Mouse (Mus musculus): ENCODE results near the gene Myo6. TPM values are rescaled to one million over a fixed set of nuclear protein-coding genes. Genes with fewer than 3 reads are reported as not detected.

The Myo6 gene
- polyA plus RNA-seq, 1 experiment = 19.7 TPM

DNA sequence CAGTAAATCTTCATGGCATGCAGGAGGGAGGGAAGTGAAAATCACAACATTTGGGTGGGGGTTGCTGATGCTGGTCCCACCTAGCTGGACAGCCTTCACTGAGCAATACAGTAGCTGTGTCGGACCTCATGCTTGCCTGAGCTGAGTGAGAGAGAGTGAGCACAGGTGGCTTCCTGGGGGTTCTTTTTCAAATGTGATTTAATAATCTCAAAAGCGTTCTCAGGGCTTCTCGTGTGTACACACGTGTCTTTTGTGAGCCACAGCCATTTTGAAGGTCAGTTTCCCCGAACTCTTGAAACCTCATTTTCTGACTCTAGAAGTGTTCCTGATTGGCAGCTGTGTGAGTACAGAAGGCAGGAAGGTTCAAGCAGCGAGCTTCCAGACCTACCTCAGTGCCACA lies 177.7 kb downstream of the Myo6 start:
- no peak for TF ChIP-seq GATA1 (IDR thresholded peaks at IDR 0.05; ENCODE audit: low read length)

DNA sequence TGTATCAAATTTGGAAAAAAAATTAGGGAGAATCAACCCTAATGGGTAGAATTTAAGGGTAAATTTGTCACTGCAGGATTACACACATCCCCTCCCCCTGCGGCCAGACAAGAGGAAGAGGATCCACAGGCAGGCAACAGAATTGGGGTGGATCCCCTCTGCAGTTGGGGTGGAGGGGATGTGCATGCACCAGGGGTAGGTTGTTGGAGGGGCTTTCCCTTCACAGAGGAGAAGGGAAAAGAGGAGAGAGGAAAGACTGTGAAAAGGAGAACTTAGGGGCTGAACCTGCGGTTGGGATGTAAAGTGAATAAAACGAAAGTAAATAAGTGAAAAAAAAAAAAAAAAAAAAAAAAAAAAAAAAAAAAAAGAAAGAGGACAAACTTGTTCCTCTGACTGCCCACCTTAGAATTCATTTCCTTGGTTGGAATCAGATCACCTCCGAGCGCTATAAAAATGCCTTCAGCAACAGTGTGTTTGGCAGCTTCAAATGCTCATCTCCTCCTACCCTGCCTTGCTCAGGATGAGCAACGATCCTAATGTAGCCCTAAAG lies 179.7 kb downstream of the Myo6 start:
- no peak for TF ChIP-seq GATA1 (IDR thresholded peaks at IDR 0.05; ENCODE audit: low read length)

DNA sequence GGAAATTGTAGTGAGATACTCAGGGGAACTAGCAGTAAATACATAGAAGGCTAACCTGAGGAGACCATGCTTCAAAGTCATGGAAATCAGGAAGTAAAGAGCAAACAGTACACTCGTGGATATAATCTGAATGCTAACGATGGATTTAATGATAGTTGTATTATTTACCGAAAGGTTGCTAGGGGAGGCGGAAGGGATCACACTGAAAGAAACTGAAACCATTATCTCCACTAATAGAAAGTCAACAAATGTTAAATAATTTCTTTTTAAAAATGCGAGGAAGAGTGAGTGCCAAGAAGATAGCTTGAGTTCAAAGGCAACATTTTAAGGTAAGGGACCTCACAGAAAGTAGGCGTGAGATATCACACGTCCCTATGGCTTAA lies 186.5 kb downstream of the Myo6 start:
- TF ChIP-seq GATA1 (IDR thresholded peaks at IDR 0.05; ENCODE audit: low read length) = no peak

DNA sequence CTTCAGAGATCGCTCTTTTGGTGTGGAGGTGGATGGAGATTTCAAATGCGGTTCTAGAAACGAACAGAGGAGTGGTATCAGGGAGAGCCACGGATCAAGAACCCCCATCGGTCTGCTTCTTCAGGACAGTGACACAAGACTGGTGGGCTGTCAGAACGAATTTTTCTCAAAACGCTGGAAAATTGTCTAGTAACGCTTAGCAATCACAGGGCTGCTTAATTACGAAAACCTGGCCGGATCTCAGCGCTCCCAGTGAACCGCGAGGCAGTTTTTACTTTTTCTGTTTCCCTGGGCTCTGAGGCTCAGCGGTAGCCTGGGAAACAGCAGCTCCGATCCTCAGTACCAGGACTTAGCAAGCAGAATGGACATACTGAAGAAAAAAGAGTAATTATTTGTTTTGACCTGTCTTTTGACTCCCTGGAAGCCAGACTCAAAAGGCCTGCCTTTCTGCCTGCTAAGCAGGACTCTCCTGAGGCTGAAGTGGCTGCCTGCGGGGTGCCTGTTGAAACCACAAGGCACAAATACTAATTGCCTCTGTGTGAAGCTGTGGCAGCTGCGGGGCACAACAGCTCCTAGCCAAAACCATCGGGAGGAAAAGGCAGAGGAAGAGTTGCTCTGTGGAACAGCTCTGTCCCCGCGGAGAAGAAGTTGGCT lies 187.0 kb downstream of the Myo6 start:
- TF ChIP-seq GATA1 (IDR thresholded peaks at IDR 0.05; ENCODE audit: low read length) = no peak

DNA sequence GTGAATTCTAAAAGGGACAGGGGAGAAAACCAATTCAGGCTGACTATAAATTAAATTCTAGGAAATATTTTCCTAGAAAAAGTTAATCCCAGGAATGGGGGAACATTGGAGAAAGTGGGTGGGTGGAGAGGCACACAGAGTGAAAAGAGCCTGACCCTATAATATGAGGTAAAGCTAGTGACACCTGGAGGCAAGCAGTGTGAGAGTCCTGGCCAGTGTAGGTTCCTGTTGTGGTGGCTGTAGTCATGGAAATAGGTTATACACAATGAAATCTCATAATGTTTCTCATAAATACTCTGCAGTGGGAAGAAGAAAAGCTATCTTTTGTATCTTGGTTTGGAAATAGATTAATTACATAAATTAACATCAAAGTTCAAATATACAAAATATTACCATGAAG lies 195.2 kb downstream of the Myo6 start:
- no peak for TF ChIP-seq GATA1 (IDR thresholded peaks at IDR 0.05; ENCODE audit: low read length)

Other genes starting within 250 kb of the Myo6 start
- gene Filip1, start 152.2 kb upstream of the Myo6 start, polyA plus RNA-seq (2012) = not detected in 2 replicates
- gene Senp6, start 98.1 kb upstream of the Myo6 start, polyA plus RNA-seq (2012) = 86.7 and 120 TPM in 2 replicates

Measured in G1E-ER4 (cell line).